Mouse (Mus musculus): Measurements from ENCODE around the gene Cog2.

- no peak for TF ChIP-seq POLR2A (IDR thresholded peaks at IDR 0.05; ENCODE audit: borderline replicate concordance, extremely low read depth, low read depth, low read length)
- no peak for TF ChIP-seq CTCF (IDR thresholded peaks at IDR 0.05; ENCODE audit: insufficient read depth, low read length)
Measured at GRCm38 (mm10) chr8:124494397-124494796, 26.2 kb upstream of the Cog2 start.

Data from lung, adult 2 months (tissue).